Mouse (Mus musculus): Measurements from ENCODE around the gene Hoxd1.

GRCm38 (mm10) chr2:74730331-74730730 lies 32.4 kb upstream of the Hoxd1 start:
- no peak for TF ChIP-seq EP300 (IDR thresholded peaks at IDR 0.05; ENCODE audit: insufficient read depth, low read depth, low read length)
- no peak for TF ChIP-seq CTCF (IDR thresholded peaks at IDR 0.05)
- TF ChIP-seq POLR2A (IDR thresholded peaks at IDR 0.05; ENCODE audit: insufficient read depth, low read depth, low read length), result no peak
